Mouse (Mus musculus) kidney, embryonic 16.5 days (tissue): Measurements from ENCODE around the gene Kat6b. TPM values are rescaled to one million over a fixed set of nuclear protein-coding genes. Genes with fewer than 3 reads are reported as not detected.
A peak's percentile ranks its signal among the peaks of the same experiment; 100 is the strongest.

Experiments
- ATAC-seq: fragments of 200-750 bp; cut with Nextera tagmentation; 2 replicates; pipeline ENCODE4 v1.8.0; 2017; ENCODE audit warnings: moderate TSS enrichment; ENCODE audit not compliant: low FRiP score, low TSS enrichment
- H3K27ac ChIP-seq: fragments of 300-500 bp; sonication (generic); 2 replicates; pipeline ENCODE4 v1.5.1; 2014; ENCODE audit warnings: low read length
- H3K27me3 ChIP-seq: fragments of 300-500 bp; sonication (generic); 2 replicates; pipeline ENCODE4 v1.6.1; 2014; ENCODE audit warnings: low read length, control low read depth, mixed read lengths; ENCODE audit not compliant: insufficient read depth
- H3K36me3 ChIP-seq: fragments of 300-500 bp; sonication (generic); 2 replicates; pipeline ENCODE4 v1.6.1; 2014; ENCODE audit warnings: low read length, control low read depth, mixed read lengths; ENCODE audit not compliant: insufficient read depth
- H3K4me1 ChIP-seq: fragments of 300-500 bp; sonication (generic); 2 replicates; pipeline ENCODE4 v1.6.1; 2014; ENCODE audit warnings: low read length, control low read depth, mixed read lengths; ENCODE audit not compliant: insufficient read depth
- H3K4me2 ChIP-seq: fragments of 300-500 bp; sonication (generic); replicated peaks from 2 replicates; pipeline ENCODE4 v1.6.1; 2014; ENCODE audit warnings: low read depth, low read length
- H3K4me3 ChIP-seq: fragments of 300-500 bp; sonication (generic); 2 replicates; pipeline ENCODE4 v1.5.1; 2014; ENCODE audit warnings: mild to moderate bottlenecking, low read length
- H3K9ac ChIP-seq: fragments of 300-500 bp; sonication (generic); replicated peaks from 2 replicates; pipeline ENCODE4 v1.6.1; 2014; ENCODE audit warnings: low read length
- H3K9me3 ChIP-seq: fragments of 300-500 bp; sonication (generic); 2 replicates; pipeline ENCODE4 v1.6.1; 2016; ENCODE audit warnings: low read length, control low read depth
- WGBS: fragments of 180-500 bp; shearing (Covaris S2); extraction: QIAGEN DNeasy Blood & Tissue Kit; methylation state at CpG from one replicate; pipeline ENCODE4 v1.1.7; 2014; 5-methylcytosine and 5-hydroxymethylcytosine counted together
- polyA plus RNA-seq: library from polyadenylated mRNA; unstranded; fragments of >200 nt; fragmentation: Nextera tagmentation; extraction: Ambion mirVana; gene quantifications from 2 replicates; pipeline ENCODE4 v1.2.1, GENCODE M21; 2015

Gene Kat6b
- polyA plus RNA-seq, 1 experiment from 2014 or later: 12.0 TPM

GRCm38 (mm10) chr14:21583051-21583450, 101.8 kb downstream of the Kat6b start:
- Histone ChIP-seq H3K4me2 (no peak overlapping the region), H3K36me3 (no peaks in the 10 kb centered on the region), H3K27me3 (no peaks in the 10 kb centered on the region), H3K9ac (no peak overlapping the region), H3K4me1 (peaks cover 45% of the 10 kb centered on the region), H3K27ac (no peak overlapping the region), H3K4me3 (no peak overlapping the region), H3K9me3 (no peaks in the 10 kb centered on the region)
- ATAC-seq: no peak
- WGBS: 91% methylated on average over 6 of the region's 6 CpGs

- 75% methylated on average over 5 of the region's 5 CpGs for WGBS
- Histone ChIP-seq H3K4me3 (no peak overlapping the region), H3K4me1 (peaks cover 46% of the 10 kb centered on the region), H3K36me3 (no peaks in the 10 kb centered on the region), H3K27ac (no peak overlapping the region), H3K9me3 (no peaks in the 10 kb centered on the region), H3K4me2 (no peak overlapping the region), H3K27me3 (no peaks in the 10 kb centered on the region), H3K9ac (no peak overlapping the region)
- no peak for ATAC-seq
Measured at GRCm38 (mm10) chr14:21583868-21584267, 102.6 kb downstream of the Kat6b start.

DNA sequence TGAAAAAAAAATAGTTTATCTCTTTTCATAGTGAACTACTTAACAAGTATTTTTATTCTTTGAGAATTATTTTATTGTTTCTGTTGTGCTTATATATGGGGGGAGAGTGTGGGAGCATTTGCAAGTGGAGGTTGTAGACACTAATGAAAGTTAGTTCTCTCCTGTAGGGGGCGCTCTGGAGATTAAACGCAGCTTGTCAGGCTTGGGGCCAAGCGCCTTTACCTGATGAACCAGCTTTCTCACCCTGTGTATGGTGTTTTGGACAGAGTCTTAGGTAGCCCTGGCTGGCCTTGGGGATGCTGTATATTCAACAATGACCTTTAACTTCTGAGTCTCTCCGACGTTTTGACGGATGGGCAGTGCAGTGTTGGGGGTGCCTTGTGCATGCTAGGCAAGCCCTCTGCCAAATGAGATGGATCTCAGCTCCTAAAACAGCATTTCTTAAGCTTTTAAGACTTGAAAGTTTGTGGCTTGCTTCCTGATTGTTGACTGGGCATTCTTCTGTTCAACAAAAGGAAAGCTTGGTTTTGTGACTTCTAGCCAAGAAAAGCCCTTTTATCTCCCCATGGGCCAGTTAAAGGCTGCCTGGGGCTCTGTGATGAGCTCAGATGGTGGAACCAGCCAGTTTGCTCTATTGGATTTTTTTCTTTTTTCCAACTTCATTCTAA, 103.4 kb downstream of the Kat6b start:
- Histone ChIP-seq H3K27me3 (no peaks in the 10 kb centered on the region), H3K27ac (no peak overlapping the region), H3K36me3 (0 out of 2 replicates have a peak, but pooled peaks cover under 1% of the 10 kb centered on the region), H3K4me1 (peaks cover 46% of the 10 kb centered on the region), H3K9ac (no peak overlapping the region), H3K4me2 (no peak overlapping the region), H3K9me3 (no peaks in the 10 kb centered on the region), H3K4me3 (no peak overlapping the region)
- 23% methylated on average over 6 of the region's 6 CpGs for WGBS
- no peak for ATAC-seq

GRCm38 (mm10) chr14:21585491-21586251, 104.4 kb downstream of the Kat6b start:
- H3K27me3 ChIP-seq: no peaks in the 10 kb centered on the region
- 0 out of 2 replicates have a peak, but pooled peaks cover 4% of the 10 kb centered on the region for H3K36me3 ChIP-seq
- H3K4me1 ChIP-seq: peaks cover 46% of the 10 kb centered on the region
- no peak overlapping the region for H3K4me3 ChIP-seq
- WGBS: 57% methylated on average over 8 of the region's 8 CpGs
- no peak overlapping the region for H3K9ac ChIP-seq
- no peak overlapping the region for H3K4me2 ChIP-seq
- no peaks in the 10 kb centered on the region for H3K9me3 ChIP-seq
- no peak overlapping the region for H3K27ac ChIP-seq
- no peak for ATAC-seq

GRCm38 (mm10) chr14:21586481-21587118, 105.4 kb downstream of the Kat6b start:
- Histone ChIP-seq H3K4me1 (peaks cover 39% of the 10 kb centered on the region), H3K4me3 (no peak overlapping the region), H3K27me3 (no peaks in the 10 kb centered on the region), H3K9me3 (no peaks in the 10 kb centered on the region), H3K4me2 (no peak overlapping the region), H3K9ac (no peak overlapping the region), H3K36me3 (0 out of 2 replicates have a peak, but pooled peaks cover 4% of the 10 kb centered on the region), H3K27ac (no peak overlapping the region)
- WGBS: 15% methylated on average over 4 of the region's 4 CpGs
- peak; percentile 63; the same call in 1 of the 2 replicates for ATAC-seq

- WGBS: 62% methylated on average over 2 of the region's 2 CpGs
- Histone ChIP-seq H3K9ac (no peak overlapping the region), H3K27ac (0 out of 2 replicates have a peak overlapping the region, but pooled peaks have one; percentile 29), H3K4me3 (no peak overlapping the region), H3K4me2 (no peak overlapping the region), H3K36me3 (0 out of 2 replicates have a peak, but pooled peaks cover 8% of the 10 kb centered on the region), H3K4me1 (peaks cover 42% of the 10 kb centered on the region), H3K9me3 (0 out of 2 replicates have a peak, but pooled peaks cover 4% of the 10 kb centered on the region), H3K27me3 (no peaks in the 10 kb centered on the region)
- ATAC-seq: no peak
Measured at GRCm38 (mm10) chr14:21587931-21588330, 106.7 kb downstream of the Kat6b start.

DNA sequence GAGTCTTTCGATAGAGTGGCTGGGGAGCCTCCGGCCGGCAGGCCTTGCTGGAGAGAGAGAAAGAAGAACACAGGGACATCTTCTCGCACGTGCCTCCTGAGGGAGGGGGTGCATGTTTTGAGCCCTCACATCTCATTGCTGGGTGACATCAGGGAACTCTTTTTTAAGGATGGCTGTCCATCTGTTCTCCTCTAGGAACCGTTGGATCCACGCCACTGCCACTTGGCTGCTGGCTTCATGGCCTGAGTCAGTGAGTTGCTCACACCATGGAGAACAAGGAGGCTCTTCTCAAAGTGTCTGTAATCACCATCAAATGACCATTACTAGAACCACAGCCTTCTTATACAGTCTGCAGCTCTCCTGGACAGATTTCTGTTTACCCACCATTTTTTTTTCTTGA, 108.4 kb downstream of the Kat6b start:
- no peak for ATAC-seq
- H3K4me3 ChIP-seq: no peak overlapping the region
- H3K27me3 ChIP-seq: no peaks in the 10 kb centered on the region
- H3K9ac ChIP-seq: no peak overlapping the region
- 0 out of 2 replicates have a peak, but pooled peaks cover 4% of the 10 kb centered on the region for H3K9me3 ChIP-seq
- H3K27ac ChIP-seq: no peak overlapping the region
- 89% methylated on average over 7 of the region's 7 CpGs for WGBS
- no peak overlapping the region for H3K4me2 ChIP-seq
- 0 out of 2 replicates have a peak, but pooled peaks cover 8% of the 10 kb centered on the region for H3K36me3 ChIP-seq
- peaks cover 37% of the 10 kb centered on the region for H3K4me1 ChIP-seq

DNA sequence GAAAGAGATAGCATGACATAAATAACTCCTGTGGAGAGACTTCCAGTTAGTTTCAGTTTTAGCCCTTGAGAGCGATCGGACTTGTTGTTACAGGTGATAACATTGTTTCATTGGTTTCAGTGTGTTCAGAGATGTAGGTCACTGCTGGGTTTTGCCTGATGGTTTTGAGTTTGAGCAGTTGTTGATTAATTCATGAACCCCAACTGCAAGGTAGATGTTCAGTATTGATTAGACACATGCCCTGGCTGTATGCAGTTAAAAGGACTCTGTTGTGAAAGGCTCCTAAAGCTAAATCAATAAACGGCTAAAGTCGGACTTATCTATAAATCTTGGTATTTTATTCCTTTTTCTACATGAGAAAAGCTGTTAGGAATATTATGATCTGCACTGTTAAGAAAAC, 109.0 kb downstream of the Kat6b start:
- WGBS: 77% methylated on average over 4 of the region's 4 CpGs
- Histone ChIP-seq H3K4me3 (no peak overlapping the region), H3K4me2 (no peak overlapping the region), H3K36me3 (0 out of 2 replicates have a peak, but pooled peaks cover 8% of the 10 kb centered on the region), H3K4me1 (peaks cover 35% of the 10 kb centered on the region), H3K27me3 (no peaks in the 10 kb centered on the region), H3K27ac (no peak overlapping the region), H3K9me3 (0 out of 2 replicates have a peak, but pooled peaks cover 4% of the 10 kb centered on the region), H3K9ac (no peak overlapping the region)
- ATAC-seq: no peak

- no peak overlapping the region for H3K27ac ChIP-seq
- no peaks in the 10 kb centered on the region for H3K27me3 ChIP-seq
- peaks cover 11% of the 10 kb centered on the region; the same call in 1 of the 2 replicates for H3K36me3 ChIP-seq
- H3K4me3 ChIP-seq: no peak overlapping the region
- WGBS: 100% methylated on average over 1 of the region's 1 CpGs
- peaks cover 16% of the 10 kb centered on the region for H3K4me1 ChIP-seq
- H3K9me3 ChIP-seq: peaks cover 4% of the 10 kb centered on the region; the same call in 1 of the 2 replicates
- no peak overlapping the region for H3K4me2 ChIP-seq
- H3K9ac ChIP-seq: no peak overlapping the region
- ATAC-seq: no peak
Measured at GRCm38 (mm10) chr14:21592152-21592551, 110.9 kb downstream of the Kat6b start.
